Mouse (Mus musculus) heart, embryonic 11.5 days (tissue): Measurements from ENCODE around the gene BC055324. TPM values are rescaled to one million over a fixed set of nuclear protein-coding genes. Genes with fewer than 3 reads are reported as not detected.
A peak's percentile ranks its signal among the peaks of the same experiment; 100 is the strongest.

Source experiments
- ATAC-seq: fragments of 200-750 bp; cut with Nextera tagmentation; replicated peaks from 2 replicates; pipeline ENCODE4 v1.8.0; 2017; ENCODE audit warnings: moderate library complexity; ENCODE audit not compliant: insufficient number of reproducible peaks, low FRiP score, low TSS enrichment
- H3K27ac ChIP-seq: fragments of 300-500 bp; sonication (generic); 2 replicates; pipeline ENCODE4 v1.5.1; 2014; ENCODE audit warnings: mild to moderate bottlenecking, low read depth, low read length
- H3K27me3 ChIP-seq: fragments of 300-500 bp; sonication (generic); 2 replicates; pipeline ENCODE4 v1.6.1; 2014; ENCODE audit warnings: mild to moderate bottlenecking, low read length, mixed read lengths; ENCODE audit not compliant: control insufficient read depth, insufficient read depth
- H3K36me3 ChIP-seq: fragments of 300-500 bp; sonication (generic); 2 replicates; pipeline ENCODE4 v1.6.1; 2014; ENCODE audit warnings: mild to moderate bottlenecking, low read length, moderate library complexity, mixed read lengths; ENCODE audit not compliant: control insufficient read depth, insufficient read depth
- H3K4me1 ChIP-seq: fragments of 300-500 bp; sonication (generic); 2 replicates; pipeline ENCODE4 v1.6.1; 2014; ENCODE audit warnings: low read length; ENCODE audit not compliant: control insufficient read depth, insufficient read depth
- H3K4me2 ChIP-seq: fragments of 300-500 bp; sonication (generic); 2 replicates; pipeline ENCODE4 v1.6.1; 2014; ENCODE audit warnings: mild to moderate bottlenecking, moderate library complexity
- H3K4me3 ChIP-seq: fragments of 300-500 bp; sonication (generic); 2 replicates; pipeline ENCODE4 v1.5.1; 2014; ENCODE audit warnings: low read depth, low read length
- H3K9ac ChIP-seq: fragments of 300-500 bp; sonication (generic); 2 replicates; pipeline ENCODE4 v1.6.1; 2014; ENCODE audit warnings: mild to moderate bottlenecking, low read depth, low read length, moderate library complexity
- H3K9me3 ChIP-seq: fragments of 300-500 bp; sonication (generic); replicated peaks from 2 replicates; pipeline ENCODE4 v1.6.1; 2016; ENCODE audit warnings: low read length; ENCODE audit not compliant: control insufficient read depth
- WGBS: fragments of 180-500 bp; shearing (Covaris S2); extraction: QIAGEN DNeasy Blood & Tissue Kit; methylation state at CpG from one replicate; pipeline ENCODE4 v1.1.7; 2014; ENCODE audit not compliant: insufficient replicate concordance; 5-methylcytosine and 5-hydroxymethylcytosine counted together
- polyA plus RNA-seq: library from polyadenylated mRNA; unstranded; fragments of >200 nt; fragmentation: Nextera tagmentation; extraction: Ambion mirVana; gene quantifications from 2 replicates; pipeline ENCODE4 v1.2.1, GENCODE M21; 2014

Gene BC055324
- polyA plus RNA-seq, 1 experiment from 2014 or later, result 20.0 TPM

DNA sequence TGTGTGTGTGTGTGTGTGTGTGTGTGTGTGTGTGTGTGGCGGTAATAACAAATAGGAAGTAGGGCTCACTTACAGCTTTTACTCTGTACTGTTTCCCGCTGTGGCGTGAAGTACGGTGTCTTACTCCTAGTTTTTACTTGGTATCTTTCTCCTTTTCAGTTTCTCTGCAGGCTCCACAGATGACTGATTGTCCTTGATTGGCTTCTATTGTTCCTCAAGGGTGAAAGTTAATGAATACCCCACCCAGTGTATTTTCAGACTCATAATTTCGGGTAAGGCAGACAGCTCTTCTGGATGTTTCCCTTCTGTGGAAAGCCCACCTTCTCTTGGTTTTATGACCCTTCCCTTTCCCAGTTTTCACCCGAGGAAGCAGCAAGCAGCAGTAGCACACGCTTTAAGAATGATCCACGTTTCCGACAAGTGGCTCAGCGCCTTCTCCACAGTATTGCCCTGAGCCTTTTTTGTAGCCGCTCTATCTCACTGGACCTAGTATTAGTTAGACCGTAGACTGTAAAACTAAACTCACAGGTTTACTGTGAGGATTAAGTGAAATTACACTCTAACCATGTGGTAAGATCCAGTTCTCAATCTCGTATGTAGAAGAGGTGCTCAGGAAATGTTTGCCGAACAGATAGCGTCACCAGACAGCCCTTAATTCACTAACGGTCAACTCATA is 23.8 kb upstream of the BC055324 start:
- no peaks in the 10 kb centered on the region for H3K4me1 ChIP-seq
- H3K4me3 ChIP-seq, result no peak overlapping the region
- H3K36me3 ChIP-seq, result no peaks in the 10 kb centered on the region
- ATAC-seq, result no peak
- no peaks in the 10 kb centered on the region for H3K9me3 ChIP-seq
- H3K27ac ChIP-seq, result no peak overlapping the region
- H3K4me2 ChIP-seq, result no peak overlapping the region
- no peak overlapping the region for H3K9ac ChIP-seq
- H3K27me3 ChIP-seq, result no peaks in the 10 kb centered on the region
- 87% methylated on average over 16 of the region's 16 CpGs for WGBS

DNA sequence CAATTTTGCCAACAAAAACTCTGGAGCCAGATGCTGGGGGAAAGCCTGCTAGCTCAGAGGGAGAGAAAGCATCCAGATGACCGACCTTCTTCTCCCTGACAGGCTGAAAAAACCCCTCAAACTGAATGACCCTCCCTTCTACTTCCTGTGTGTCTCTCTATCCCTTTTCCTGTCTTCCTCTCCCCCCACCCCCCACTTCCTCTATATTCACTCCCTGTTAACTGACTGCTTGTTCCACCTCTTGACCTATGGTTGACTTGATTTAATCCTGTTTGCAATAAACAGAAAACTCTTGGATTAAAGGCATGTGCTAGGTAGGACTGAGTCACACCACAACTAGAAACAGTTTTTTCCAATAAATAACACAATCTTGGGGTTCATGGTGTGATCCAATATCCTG is 20.0 kb upstream of the BC055324 start:
- H3K4me2 ChIP-seq, result no peak overlapping the region
- no peak overlapping the region for H3K4me3 ChIP-seq
- H3K27me3 ChIP-seq, result no peaks in the 10 kb centered on the region
- no peak overlapping the region for H3K9ac ChIP-seq
- H3K36me3 ChIP-seq, result no peaks in the 10 kb centered on the region
- 63% methylated on average over 1 of the region's 1 CpGs for WGBS
- no peak for ATAC-seq
- H3K4me1 ChIP-seq, result no peaks in the 10 kb centered on the region
- H3K27ac ChIP-seq, result no peak overlapping the region
- H3K9me3 ChIP-seq, result no peaks in the 10 kb centered on the region

DNA sequence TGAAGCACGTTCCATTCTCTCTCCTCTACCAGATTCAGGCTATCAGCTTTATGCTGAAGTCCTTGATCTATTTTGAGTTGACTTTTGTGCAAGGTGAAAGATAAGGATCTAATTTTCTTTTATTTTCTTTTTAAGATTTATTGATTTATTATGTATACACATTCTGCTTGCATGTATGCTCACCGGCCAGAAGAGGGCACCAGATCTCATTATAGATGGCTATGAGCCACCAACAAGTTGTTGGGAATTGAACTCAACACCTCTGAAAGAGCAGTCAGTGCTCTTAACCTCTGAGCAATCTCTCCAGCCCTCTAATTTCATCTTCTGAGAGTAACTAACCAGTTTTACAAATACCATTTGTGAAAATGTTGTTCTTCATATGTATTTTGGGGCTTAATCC is 14.6 kb upstream of the BC055324 start:
- Histone ChIP-seq H3K4me3 (no peak overlapping the region), H3K9me3 (no peaks in the 10 kb centered on the region), H3K4me1 (no peaks in the 10 kb centered on the region), H3K9ac (no peak overlapping the region), H3K27ac (no peak overlapping the region), H3K36me3 (no peaks in the 10 kb centered on the region), H3K27me3 (no peaks in the 10 kb centered on the region), H3K4me2 (no peak overlapping the region)
- ATAC-seq, result no peak
- WGBS, result 39% methylated on average over 2 of the region's 2 CpGs

DNA sequence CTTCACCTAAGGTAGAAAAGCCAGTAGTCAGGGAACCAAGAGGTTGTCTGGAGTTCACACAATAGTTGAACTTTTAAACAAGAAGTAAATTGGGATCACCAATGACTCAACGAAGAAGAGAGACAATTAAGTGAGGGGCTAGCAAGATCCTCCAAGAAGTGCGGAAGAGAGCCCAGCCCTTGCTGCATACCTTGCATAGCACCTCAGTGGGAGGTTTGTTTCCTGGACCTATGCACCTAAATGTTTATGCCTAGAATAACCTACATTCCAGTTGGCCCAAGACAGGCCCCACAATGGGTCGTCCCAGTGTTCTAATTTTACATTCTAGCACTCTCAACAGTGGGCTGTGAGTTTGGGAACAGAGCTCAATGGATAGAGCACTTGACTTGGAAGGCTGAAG is 9.7 kb upstream of the BC055324 start:
- no peaks in the 10 kb centered on the region for H3K4me1 ChIP-seq
- no peak for ATAC-seq
- H3K9ac ChIP-seq, result no peak overlapping the region
- no peak overlapping the region for H3K27ac ChIP-seq
- no peak overlapping the region for H3K4me3 ChIP-seq
- 64% methylated on average over 3 of the region's 3 CpGs for WGBS
- no peaks in the 10 kb centered on the region for H3K36me3 ChIP-seq
- H3K4me2 ChIP-seq, result no peak overlapping the region
- H3K27me3 ChIP-seq, result no peaks in the 10 kb centered on the region
- no peaks in the 10 kb centered on the region for H3K9me3 ChIP-seq

DNA sequence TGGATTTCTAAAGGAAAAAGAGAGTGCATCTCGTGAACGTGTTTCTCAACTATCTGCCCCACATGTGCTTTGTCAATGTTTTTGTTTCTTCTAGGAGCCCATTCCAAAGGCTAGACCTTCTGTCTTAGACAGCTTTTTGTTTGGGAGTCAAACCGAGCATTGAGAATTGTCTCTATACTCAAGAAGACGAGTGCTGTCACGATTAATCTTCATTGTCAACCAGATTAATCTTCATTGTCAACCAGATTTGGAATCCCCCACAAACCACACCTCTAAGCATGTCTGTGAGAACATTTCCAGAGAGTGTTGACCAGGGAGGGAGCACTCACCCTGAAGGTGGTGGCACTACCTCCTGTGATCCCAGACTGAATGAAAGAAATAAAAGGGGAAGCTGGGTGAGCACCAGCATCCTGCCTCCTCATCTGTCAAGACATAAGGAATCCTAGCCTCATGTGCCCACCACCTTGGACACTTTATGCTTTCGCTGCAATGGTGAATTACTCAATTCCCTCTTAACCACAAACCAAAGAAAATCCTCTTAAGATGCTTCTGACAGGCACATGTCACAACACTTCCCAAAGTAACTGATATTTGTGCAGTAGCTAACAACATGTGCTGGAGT is 7.3 kb upstream of the BC055324 start:
- no peak for ATAC-seq
- Histone ChIP-seq H3K9ac (no peak overlapping the region), H3K27ac (no peak overlapping the region), H3K9me3 (no peaks in the 10 kb centered on the region), H3K27me3 (no peaks in the 10 kb centered on the region), H3K4me1 (no peaks in the 10 kb centered on the region), H3K4me3 (no peak overlapping the region), H3K4me2 (no peak overlapping the region), H3K36me3 (no peaks in the 10 kb centered on the region)
- WGBS, result 57% methylated on average over 6 of the region's 6 CpGs

DNA sequence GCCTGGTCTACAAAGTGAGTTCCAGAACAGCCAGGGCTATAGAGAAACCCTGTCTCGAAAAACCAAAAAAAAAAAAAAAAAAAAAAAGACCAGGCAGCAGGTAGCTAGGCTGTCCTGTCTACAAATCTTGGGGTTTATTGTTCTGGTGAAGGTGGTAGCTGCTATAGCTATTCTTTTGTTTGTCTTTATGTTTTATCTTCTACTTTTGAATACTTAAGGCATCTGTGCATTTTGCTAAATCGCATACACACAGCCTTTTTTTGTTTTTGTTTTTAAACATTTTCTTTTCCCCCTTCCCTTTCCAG is 965 bp upstream of the BC055324 start:
- Histone ChIP-seq H3K27me3 (no peaks in the 10 kb centered on the region), H3K9me3 (no peaks in the 10 kb centered on the region), H3K4me1 (peaks cover 3% of the 10 kb centered on the region; the same call in 1 of the 2 replicates), H3K4me3 (peak overlapping the region; percentile 88), H3K27ac (no peak overlapping the region), H3K9ac (no peak overlapping the region), H3K4me2 (peak overlapping the region; percentile 83), H3K36me3 (no peaks in the 10 kb centered on the region)
- WGBS, result 84% methylated on average over 1 of the region's 2 CpGs
- no peak for ATAC-seq

DNA sequence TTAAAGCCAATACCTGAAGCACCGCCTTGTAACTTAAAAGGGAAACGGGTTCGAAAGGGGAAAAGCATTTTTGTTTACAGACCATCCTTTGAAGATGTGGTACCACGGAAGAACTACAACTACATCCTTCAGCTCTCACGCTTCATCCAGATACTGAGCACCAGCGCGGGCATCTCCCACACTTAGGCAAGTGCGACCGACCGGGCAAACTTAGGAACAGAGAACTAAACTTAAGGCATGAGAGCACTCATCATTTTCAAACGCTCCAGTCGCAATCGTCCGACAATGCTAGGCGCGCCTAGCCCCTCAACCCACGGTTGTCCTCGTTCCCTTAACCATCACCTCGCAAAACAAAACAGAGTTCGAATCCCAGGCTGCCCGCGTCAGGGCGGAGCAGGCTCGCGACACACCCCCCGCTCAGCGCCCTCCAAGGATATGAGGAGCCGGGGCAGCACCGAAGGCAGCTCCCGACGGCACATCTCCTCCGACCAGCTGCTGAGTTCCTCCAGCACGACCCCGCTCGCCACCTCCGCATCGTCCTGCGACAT is 349 bp downstream of the BC055324 start:
- peak overlapping the region; percentile 88 for H3K4me3 ChIP-seq
- H3K27ac ChIP-seq, result peak overlapping the region; percentile 79; the same call in 1 of the 2 replicates
- ATAC-seq, result peak; percentile 70
- H3K4me2 ChIP-seq, result peak overlapping the region; percentile 83
- H3K9ac ChIP-seq, result peak overlapping the region; percentile 85
- 2% methylated on average over 38 of the region's 38 CpGs for WGBS
- H3K36me3 ChIP-seq, result no peaks in the 10 kb centered on the region
- peaks cover 3% of the 10 kb centered on the region; the same call in 1 of the 2 replicates for H3K4me1 ChIP-seq
- H3K27me3 ChIP-seq, result no peaks in the 10 kb centered on the region
- no peaks in the 10 kb centered on the region for H3K9me3 ChIP-seq

DNA sequence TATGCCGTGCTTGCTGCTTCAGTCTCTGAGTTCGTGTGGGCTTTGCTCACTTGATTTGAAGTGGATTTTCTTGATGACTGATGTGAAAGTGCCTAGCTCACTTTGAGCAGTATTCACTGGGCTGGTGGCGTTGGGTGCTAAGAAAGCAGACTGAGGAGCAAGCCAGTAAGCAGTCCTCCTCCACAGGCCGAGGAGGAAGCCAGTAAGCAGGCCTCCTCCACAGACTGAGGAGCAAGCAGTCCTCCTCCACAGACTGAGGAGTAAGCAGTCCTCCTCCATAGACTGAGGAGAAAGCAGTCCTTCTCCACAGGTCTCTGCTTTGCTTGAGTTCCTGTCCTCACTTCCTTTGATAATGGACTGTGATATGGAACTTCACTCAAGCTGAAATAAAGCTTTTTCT is 2.2 kb downstream of the BC055324 start:
- Histone ChIP-seq H3K4me1 (peaks cover 3% of the 10 kb centered on the region; the same call in 1 of the 2 replicates), H3K4me3 (no peak overlapping the region), H3K36me3 (no peaks in the 10 kb centered on the region), H3K9ac (no peak overlapping the region), H3K27me3 (no peaks in the 10 kb centered on the region), H3K9me3 (no peaks in the 10 kb centered on the region), H3K4me2 (no peak overlapping the region), H3K27ac (no peak overlapping the region)
- 80% methylated on average over 4 of the region's 4 CpGs for WGBS
- no peak for ATAC-seq

DNA sequence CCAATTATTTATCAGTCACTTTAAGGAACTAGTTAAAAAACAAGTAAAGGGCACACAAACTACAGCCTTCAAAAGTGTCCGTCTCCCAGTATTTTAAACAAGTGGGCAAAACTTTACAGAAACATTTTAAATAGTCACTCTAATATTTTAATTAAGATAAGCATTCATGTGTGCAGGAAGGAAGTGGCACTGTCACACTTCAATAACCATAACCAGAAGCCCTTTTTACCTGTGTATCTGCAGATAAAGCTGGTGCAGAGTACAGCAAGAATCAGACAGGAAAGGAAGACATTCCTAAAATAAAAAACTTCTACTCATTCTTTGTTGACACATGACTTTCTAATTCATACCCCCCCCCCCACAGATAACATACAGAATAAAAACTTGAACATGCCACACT is 18.1 kb downstream of the BC055324 start:
- H3K27me3 ChIP-seq, result no peaks in the 10 kb centered on the region
- 85% methylated on average over 1 of the region's 1 CpGs for WGBS
- no peak overlapping the region for H3K4me2 ChIP-seq
- ATAC-seq, result no peak
- no peak overlapping the region for H3K27ac ChIP-seq
- 0 out of 2 replicates have a peak, but pooled peaks cover under 1% of the 10 kb centered on the region for H3K4me1 ChIP-seq
- H3K4me3 ChIP-seq, result no peak overlapping the region
- no peaks in the 10 kb centered on the region for H3K9me3 ChIP-seq
- H3K36me3 ChIP-seq, result no peaks in the 10 kb centered on the region
- H3K9ac ChIP-seq, result no peak overlapping the region
